Mouse (Mus musculus): ENCODE measurements around the gene A530016L24Rik. TPM values are rescaled to one million over a fixed set of nuclear protein-coding genes. Genes with fewer than 3 reads are reported as not detected.

A530016L24Rik gene
- total RNA-seq, 1 experiment from 2014 or later: not detected

- ATAC-seq (replicated peaks in 1 of 2; ENCODE audit: insufficient read depth in 1 of 2, low FRiP score in 2 of 2, low TSS enrichment in 1 of 2, low read depth in 1 of 2, poor library complexity in 2 of 2, severe bottlenecking in 2 of 2): no peak
These were observed 52.3 kb downstream of the A530016L24Rik start for GRCm38 (mm10) chr12:112541483-112542091.

- no peak for ATAC-seq (replicated peaks in 1 of 2; ENCODE audit: insufficient read depth in 1 of 2, low FRiP score in 2 of 2, low TSS enrichment in 1 of 2, low read depth in 1 of 2, poor library complexity in 2 of 2, severe bottlenecking in 2 of 2)
These were observed 53.1 kb downstream of the A530016L24Rik start for GRCm38 (mm10) chr12:112542257-112542919.

GRCm38 (mm10) chr12:112542920-112543300 lies 53.7 kb downstream of the A530016L24Rik start:
- ATAC-seq (replicated peaks in 1 of 2; ENCODE audit: insufficient read depth in 1 of 2, low FRiP score in 2 of 2, low TSS enrichment in 1 of 2, low read depth in 1 of 2, poor library complexity in 2 of 2, severe bottlenecking in 2 of 2): peak; percentile 71 to 84

- no peak for ATAC-seq (replicated peaks in 1 of 2; ENCODE audit: insufficient read depth in 1 of 2, low FRiP score in 2 of 2, low TSS enrichment in 1 of 2, low read depth in 1 of 2, poor library complexity in 2 of 2, severe bottlenecking in 2 of 2)
These were observed 54.7 kb downstream of the A530016L24Rik start for GRCm38 (mm10) chr12:112543941-112544340.

GRCm38 (mm10) chr12:112544946-112545701 lies 55.9 kb downstream of the A530016L24Rik start:
- no peak for ATAC-seq (replicated peaks in 1 of 2; ENCODE audit: insufficient read depth in 1 of 2, low FRiP score in 2 of 2, low TSS enrichment in 1 of 2, low read depth in 1 of 2, poor library complexity in 2 of 2, severe bottlenecking in 2 of 2)

- no peak for ATAC-seq (replicated peaks in 1 of 2; ENCODE audit: insufficient read depth in 1 of 2, low FRiP score in 2 of 2, low TSS enrichment in 1 of 2, low read depth in 1 of 2, poor library complexity in 2 of 2, severe bottlenecking in 2 of 2)
These were observed 56.9 kb downstream of the A530016L24Rik start for GRCm38 (mm10) chr12:112546110-112546509.

GRCm38 (mm10) chr12:112549287-112549686 lies 60.0 kb downstream of the A530016L24Rik start:
- no peak for ATAC-seq (replicated peaks in 1 of 2; ENCODE audit: insufficient read depth in 1 of 2, low FRiP score in 2 of 2, low TSS enrichment in 1 of 2, low read depth in 1 of 2, poor library complexity in 2 of 2, severe bottlenecking in 2 of 2)

Other genes starting within 250 kb of the A530016L24Rik start
- not detected in 2 replicates for gene Tmem179, start 27.3 kb downstream of the A530016L24Rik start, total RNA-seq (2017)
- 6.6 and 10.1 TPM in 2 replicates for gene Inf2, start 99.3 kb downstream of the A530016L24Rik start, total RNA-seq (2017)
- gene Adssl1, start 130.6 kb downstream of the A530016L24Rik start, total RNA-seq (2017): 38.0 and 49.7 TPM in 2 replicates
- gene Siva1, start 155.2 kb downstream of the A530016L24Rik start, total RNA-seq (2017): 146 and 161 TPM in 2 replicates
- 84.1 and 92.3 TPM in 2 replicates for gene Akt1, start 185.4 kb downstream of the A530016L24Rik start, total RNA-seq (2017)
- 2.5 and 2.9 TPM in 2 replicates for gene Zbtb42, start 189.4 kb downstream of the A530016L24Rik start, total RNA-seq (2017)
- 7.3 and 7.4 TPM in 2 replicates for gene Cep170b, start 231.0 kb downstream of the A530016L24Rik start, total RNA-seq (2017)